Mouse (Mus musculus): Measurements from ENCODE around the gene H2afv.
A peak's percentile ranks its signal among the peaks of the same experiment; 100 is the strongest.

Gene H2afv

GRCm38 (mm10) chr11:6444077-6444853 is at the start of gene H2afv:
H2afv (minus strand) TSS chr11:6444443.
- peak; percentile 99 for DNase-seq (ENCODE audit: low spot score in 2 of 2)

DNA sequence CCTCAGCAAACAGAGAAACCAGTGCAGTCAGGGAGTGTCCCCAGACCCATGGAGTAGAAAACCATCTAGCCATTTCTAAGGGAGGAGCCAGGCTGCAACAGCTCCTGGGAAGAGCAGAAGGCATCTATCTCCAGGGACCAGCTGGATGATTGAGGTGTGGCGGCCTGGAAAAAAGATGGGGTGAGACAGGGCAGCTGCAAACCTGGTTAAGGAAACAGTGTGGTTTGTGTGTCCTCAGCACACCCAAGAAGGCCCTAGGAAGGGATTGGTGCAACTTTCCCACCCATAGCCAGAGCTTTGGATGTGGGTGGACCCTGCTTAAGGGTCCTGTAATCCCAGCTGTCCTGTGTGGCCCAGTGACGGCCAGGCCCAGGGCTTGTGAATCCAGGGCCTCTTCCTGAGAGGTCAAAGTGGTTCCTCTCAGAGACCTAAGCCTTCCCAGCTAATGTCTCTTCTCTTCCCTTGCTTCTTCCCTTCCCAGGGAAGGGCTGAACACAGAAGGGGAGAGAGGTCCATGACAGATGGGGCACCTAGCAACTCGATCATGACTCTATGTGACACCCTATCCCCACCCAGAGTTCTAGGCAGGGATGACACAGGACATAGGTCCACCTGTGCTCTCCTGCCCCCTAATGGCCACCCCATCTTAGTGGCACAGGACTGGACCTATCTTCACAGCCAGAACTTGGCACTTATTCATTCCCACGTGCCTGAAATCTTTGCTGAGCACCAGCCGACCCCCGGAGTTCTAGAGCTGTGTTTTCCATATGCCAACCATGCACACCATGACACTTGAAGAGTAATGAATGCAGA is 45.7 kb upstream of the H2afv start:
- DNase-seq (ENCODE audit: low spot score in 2 of 2): peak; percentile 68 to 69

DNA sequence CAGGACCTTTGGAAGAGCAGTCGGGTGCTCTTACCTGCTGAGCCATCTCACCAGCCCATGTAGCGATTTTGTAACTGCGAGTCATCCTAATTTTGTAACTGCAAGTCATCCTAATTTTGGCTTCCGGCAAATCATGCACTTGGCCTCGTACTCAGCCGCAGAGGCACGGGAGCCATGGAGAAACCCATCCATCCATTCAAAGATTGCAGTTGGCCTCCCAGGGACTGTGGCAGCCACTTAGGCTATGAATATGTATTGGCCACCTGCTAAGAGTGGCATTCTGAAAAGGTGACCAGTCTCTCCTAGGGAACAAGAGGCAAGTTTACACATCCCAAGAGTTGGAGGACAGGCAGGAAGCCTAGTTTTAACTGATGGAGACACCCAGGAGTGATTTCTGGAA is 45.0 kb upstream of the H2afv start:
- DNase-seq (ENCODE audit: low spot score in 2 of 2): no peak

GRCm38 (mm10) chr11:6488041-6488684 is 43.9 kb upstream of the H2afv start:
- no peak for DNase-seq (ENCODE audit: low spot score in 2 of 2)

DNA sequence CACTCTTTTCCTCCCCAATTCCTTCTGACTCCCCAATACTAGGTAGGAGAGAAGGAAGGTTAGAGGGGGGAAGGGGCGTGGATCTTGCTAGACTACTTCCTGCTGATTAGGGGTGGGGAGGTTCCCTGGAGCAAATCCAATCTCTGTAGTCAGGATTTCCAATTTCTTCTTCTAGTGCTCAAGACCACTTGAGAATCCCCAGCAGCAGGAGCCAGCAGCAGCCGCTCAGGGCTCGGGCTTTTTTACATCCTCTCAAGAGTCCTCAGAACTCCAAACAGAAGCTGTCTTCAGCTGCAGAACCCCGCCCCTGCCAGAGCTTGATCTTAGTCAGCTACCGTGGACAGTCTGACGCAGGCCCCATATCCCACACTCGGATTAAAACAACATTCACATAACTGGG is 43.3 kb upstream of the H2afv start:
- DNase-seq (ENCODE audit: low spot score in 2 of 2): no peak

DNA sequence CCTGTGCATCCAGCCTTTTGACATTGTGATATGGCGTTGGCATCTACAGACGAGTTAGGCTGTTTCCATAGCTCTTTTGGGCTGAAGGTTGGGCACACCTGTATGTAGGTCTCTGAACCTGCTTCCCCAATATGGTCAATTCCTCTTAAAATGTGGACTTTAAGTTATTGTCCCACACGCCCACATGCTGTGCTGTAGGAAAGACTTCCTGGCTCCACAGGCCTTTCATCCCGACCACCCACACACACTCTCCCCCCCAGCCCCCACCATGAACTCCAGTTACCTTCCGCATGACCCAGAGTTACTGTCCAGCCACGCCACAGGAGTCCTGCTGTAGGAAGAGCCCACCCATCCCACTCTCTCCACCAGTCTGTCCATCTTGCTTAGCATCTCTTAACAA is 42.7 kb upstream of the H2afv start:
- no peak for DNase-seq (ENCODE audit: low spot score in 2 of 2)

- peak in 1 of 2 experiments; percentile 17 for DNase-seq (ENCODE audit: low spot score in 2 of 2)
These were observed 40.2 kb upstream of the H2afv start for GRCm38 (mm10) chr11:6484244-6484959.

GRCm38 (mm10) chr11:6483103-6483502 is 38.9 kb upstream of the H2afv start:
- DNase-seq (ENCODE audit: low spot score in 2 of 2): no peak

DNA sequence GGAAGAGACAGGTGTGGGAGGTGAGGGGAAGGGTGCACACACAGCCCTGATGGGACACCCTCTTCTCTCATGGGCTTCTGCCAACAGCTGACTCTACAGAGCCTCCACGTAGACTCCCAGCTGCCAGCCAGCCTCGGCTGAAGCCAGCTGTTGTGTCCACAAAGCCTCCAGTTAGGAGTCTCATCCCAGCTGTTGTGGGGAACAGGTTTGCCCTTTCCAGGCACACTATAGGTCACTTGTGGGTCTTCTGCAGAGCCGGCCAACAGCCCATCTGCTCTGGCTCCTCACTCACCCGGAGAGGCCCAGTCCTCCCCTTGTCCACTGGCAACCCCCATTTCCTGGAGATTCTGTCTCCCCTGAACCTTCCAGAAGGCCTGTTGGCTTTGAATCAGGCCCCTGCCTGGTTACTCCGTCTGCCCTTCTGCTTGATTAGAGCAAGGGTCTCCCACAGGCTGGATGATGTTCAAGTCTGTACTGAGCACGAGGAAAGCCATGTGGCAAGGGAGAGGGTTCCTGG is 37.5 kb upstream of the H2afv start:
- no peak for DNase-seq (ENCODE audit: low spot score in 2 of 2)

GRCm38 (mm10) chr11:6480681-6481405 is 36.6 kb upstream of the H2afv start:
- DNase-seq (ENCODE audit: low spot score in 2 of 2): no peak

DNA sequence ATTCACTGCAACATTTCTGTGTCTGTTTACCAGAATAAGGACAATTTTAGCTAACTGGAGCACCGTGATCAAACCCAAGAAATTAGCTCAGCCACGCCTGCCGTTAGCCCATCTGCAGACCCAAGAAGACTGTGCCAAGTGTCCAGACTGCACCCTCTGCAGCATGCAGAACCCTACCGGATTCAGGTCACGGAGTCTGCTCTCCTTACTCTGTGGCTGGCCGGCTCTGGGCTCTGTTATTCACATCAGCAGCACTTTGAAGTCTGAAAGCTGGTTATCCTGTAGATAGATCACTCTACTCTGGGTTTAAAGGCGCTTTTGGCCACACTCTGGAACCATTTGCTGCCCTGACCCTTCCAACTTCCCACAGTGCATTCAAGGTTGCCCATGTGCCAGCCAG is 35.9 kb upstream of the H2afv start:
- no peak for DNase-seq (ENCODE audit: low spot score in 2 of 2)

DNA sequence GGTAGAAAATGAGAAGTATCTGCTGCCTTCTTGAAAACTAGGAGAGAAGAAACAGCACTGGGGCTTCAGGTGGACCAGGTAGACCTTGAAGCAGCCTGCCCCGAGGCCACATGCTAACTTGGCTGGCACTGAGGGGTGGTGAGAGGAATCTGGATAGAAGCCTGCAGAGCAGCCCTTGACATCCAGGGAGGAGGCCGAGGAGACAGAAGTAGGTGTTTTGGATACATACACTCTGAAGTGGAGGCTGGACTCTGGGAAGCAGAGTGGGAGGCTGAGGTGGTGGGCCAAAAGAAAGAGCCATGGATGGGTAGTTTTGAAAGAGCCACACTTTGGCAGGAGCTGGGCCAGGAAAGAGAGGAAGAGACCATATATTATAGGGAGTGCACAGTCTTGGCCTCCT is 35.0 kb upstream of the H2afv start:
- no peak for DNase-seq (ENCODE audit: low spot score in 2 of 2)

DNA sequence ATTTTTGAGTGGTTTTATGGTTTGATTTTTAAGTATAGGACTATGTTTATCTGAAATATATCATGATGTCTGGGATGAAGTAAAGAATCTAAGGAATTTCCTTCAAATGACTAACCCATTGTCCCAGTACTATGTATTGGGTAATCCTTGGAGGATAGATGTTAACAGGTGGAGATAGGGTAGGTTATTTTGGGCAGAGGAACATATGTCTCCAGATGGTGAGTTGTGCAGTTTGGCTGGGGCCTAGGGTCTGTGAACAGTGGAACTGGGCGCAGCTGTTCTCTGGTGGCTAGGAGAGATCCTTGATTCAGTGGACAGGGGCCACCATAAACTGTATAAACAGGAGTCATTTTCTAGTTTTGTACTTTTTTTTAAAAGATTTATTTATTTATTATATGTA is 33.1 kb upstream of the H2afv start:
- DNase-seq (ENCODE audit: low spot score in 2 of 2): no peak

DNA sequence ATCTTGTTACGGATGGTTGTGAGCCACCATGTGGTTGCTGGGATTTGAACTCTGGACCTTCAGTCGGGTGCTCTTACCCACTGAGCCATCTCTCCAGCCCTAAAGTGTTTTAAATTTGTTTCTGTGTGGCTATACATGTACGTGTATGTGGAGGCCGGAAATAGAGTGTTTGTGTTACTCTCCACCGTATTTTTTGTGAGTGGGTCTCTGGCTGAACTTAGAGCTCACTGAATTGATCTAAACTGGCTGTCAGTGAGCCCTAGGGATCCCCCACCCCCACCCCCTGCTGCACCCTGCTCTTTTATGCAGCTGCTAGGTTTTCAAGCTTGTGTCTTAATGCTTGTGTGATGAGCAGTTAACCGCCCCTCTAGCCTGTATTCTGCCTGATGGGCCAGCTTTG is 32.6 kb upstream of the H2afv start:
- no peak for DNase-seq (ENCODE audit: low spot score in 2 of 2)

GRCm38 (mm10) chr11:6475867-6476484 is 31.7 kb upstream of the H2afv start, which contains the start of gene Purb:
Purb (minus strand) TSS chr11:6475917.
- DNase-seq (ENCODE audit: low spot score in 2 of 2): peak; percentile 91

DNA sequence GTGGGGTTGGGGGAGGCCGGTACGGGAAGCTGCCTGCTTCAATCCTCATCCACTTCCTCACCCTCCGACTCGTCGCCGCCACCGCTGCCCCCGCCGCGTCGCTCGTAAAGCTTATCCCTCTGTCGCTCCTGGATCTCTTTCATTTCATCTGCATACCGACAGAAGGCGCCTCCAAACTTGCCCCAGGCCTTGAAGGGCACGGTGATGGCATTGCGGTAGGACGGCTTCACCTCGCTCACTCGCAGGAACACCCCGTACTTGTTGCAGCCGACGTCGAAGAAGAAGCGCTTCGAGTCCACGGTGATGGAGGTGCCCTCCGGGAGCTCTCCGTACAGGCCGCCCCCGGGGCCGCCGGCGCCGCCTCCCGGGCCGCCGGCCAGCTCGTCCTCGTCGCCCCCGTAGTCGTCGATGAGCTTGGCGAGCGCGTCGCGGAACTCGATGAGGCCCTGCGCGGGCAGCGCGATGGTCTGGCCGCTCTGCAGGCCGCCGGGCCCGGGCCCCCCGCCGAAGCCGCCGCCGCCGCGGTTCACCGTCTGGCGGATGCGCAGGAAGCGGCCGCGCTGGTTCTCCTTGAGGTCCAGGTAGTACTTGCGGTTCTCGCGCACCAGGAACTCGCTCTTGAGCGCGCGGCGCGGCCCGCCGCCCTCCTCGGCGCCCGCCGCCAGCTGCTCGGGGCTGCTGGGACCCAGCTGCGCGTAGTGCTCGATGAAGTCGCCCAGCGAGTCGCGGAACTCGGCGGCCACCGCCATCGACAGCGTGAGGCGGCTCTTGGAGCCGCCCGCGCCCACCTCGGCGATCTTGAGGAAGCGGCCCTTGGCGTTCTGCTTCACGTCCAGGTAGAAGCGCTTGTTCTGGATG is 30.9 kb upstream of the H2afv start:
- peak; percentile 49 to 55 for DNase-seq (ENCODE audit: low spot score in 2 of 2)

GRCm38 (mm10) chr11:6474381-6474780 is 30.1 kb upstream of the H2afv start:
- no peak for DNase-seq (ENCODE audit: low spot score in 2 of 2)

DNA sequence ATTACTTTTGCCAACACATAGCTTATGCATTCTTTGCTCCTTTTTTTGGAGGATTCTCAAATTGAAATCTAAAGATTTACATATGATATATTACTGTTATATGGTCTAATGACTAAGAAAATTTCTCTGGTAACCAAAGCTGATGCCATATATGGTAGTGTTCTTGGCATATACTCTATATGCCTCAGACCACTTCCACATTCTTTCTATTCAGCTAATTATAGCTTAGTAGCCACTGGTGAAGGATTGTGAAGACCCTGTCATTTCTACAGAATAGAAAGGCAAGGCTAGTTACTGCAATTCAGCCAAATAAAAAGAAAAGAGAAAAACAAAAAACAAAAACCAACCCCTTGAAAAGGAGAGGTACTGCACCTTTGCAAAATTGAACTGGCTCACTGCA is 27.8 kb upstream of the H2afv start:
- DNase-seq (ENCODE audit: low spot score in 2 of 2): no peak

DNA sequence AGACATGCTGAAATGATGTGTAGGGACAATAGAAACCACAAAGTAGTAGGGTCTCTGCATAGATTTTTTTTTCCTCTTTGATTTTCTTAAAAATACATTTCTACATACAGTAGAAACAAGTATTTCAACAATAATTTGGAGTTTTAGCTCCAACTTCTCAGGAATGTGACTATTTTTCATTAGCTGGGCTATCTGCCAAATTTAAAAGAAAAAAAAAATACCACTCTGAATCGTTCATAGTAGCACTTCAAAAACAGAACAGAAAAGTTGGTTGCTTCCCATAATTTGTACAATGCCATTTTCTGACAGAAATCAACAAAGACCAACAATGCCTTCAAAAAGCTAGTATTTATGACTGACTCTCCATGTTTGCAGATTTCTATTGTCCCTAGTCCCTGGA is 27.2 kb upstream of the H2afv start:
- no peak for DNase-seq (ENCODE audit: low spot score in 2 of 2)

GRCm38 (mm10) chr11:6471054-6471453 is 26.8 kb upstream of the H2afv start:
- no peak for DNase-seq (ENCODE audit: low spot score in 2 of 2)
